Mouse (Mus musculus) forebrain, embryonic 14.5 days (tissue): ENCODE data around the gene Sema6d. TPM values are rescaled to one million over a fixed set of nuclear protein-coding genes. Genes with fewer than 3 reads are reported as not detected.

Experiments
- ATAC-seq: fragments of 200-750 bp; cut with Nextera tagmentation; 2 replicates; pipeline ENCODE4 v1.8.0; 2017; ENCODE audit warnings: mild to moderate bottlenecking, moderate library complexity
- DNase-seq: peaks from one replicate; pipeline ENCODE4 v3.0.0-alpha.2; 2015; ENCODE audit warnings: low spot score
- H3K27ac ChIP-seq: fragments of 300-500 bp; sonication (generic); 2 replicates; pipeline ENCODE4 v1.5.1; 2014; ENCODE audit warnings: low read depth, mild to moderate bottlenecking, control low read depth, low read length, moderate library complexity
- H3K27me3 ChIP-seq: fragments of 300-500 bp; sonication (generic); replicated peaks from 2 replicates; pipeline ENCODE4 v1.6.1; 2014; ENCODE audit warnings: low read length, control low read depth, mixed read lengths; ENCODE audit not compliant: control insufficient read depth, insufficient read depth
- H3K36me3 ChIP-seq: fragments of 300-500 bp; sonication (generic); 2 replicates; pipeline ENCODE4 v1.6.1; 2014; ENCODE audit warnings: low read length, control low read depth; ENCODE audit not compliant: control insufficient read depth, insufficient read depth
- H3K4me1 ChIP-seq: fragments of 300-500 bp; sonication (generic); 2 replicates; pipeline ENCODE4 v1.6.1; 2014; ENCODE audit warnings: antibody characterized with exemption, low read length, control low read depth; ENCODE audit not compliant: control insufficient read depth, insufficient read depth
- H3K4me2 ChIP-seq: fragments of 300-500 bp; sonication (generic); 2 replicates; pipeline ENCODE4 v1.6.1; 2014; ENCODE audit warnings: mild to moderate bottlenecking, control low read depth, low read length
- H3K4me3 ChIP-seq: fragments of 300-500 bp; sonication (generic); 2 replicates; pipeline ENCODE4 v1.5.1; 2014; ENCODE audit warnings: low read depth, low read length, control low read depth
- H3K9ac ChIP-seq: fragments of 300-500 bp; sonication (generic); 2 replicates; pipeline ENCODE4 v1.6.1; 2014; ENCODE audit warnings: mild to moderate bottlenecking, low read length, control low read depth, moderate library complexity
- H3K9me3 ChIP-seq: fragments of 300-500 bp; sonication (generic); replicated peaks from 2 replicates; pipeline ENCODE4 v1.6.1; 2016; ENCODE audit warnings: low read length, control low read depth, mixed read lengths; ENCODE audit not compliant: control insufficient read depth
- WGBS: fragments of 180-500 bp; shearing (Covaris S2); extraction: QIAGEN DNeasy Blood & Tissue Kit; methylation state at CpG from one replicate; pipeline ENCODE4 v1.1.7; 2014; 5-methylcytosine and 5-hydroxymethylcytosine counted together
- polyA plus RNA-seq: library from polyadenylated mRNA; unstranded; fragments of >200 nt; fragmentation: Nextera tagmentation; extraction: Ambion mirVana; gene quantifications from 2 replicates; pipeline ENCODE4 v1.2.1, GENCODE M21; 2014

The Sema6d gene
- polyA plus RNA-seq, 1 experiment from 2014 or later, result 15.7 TPM

DNA sequence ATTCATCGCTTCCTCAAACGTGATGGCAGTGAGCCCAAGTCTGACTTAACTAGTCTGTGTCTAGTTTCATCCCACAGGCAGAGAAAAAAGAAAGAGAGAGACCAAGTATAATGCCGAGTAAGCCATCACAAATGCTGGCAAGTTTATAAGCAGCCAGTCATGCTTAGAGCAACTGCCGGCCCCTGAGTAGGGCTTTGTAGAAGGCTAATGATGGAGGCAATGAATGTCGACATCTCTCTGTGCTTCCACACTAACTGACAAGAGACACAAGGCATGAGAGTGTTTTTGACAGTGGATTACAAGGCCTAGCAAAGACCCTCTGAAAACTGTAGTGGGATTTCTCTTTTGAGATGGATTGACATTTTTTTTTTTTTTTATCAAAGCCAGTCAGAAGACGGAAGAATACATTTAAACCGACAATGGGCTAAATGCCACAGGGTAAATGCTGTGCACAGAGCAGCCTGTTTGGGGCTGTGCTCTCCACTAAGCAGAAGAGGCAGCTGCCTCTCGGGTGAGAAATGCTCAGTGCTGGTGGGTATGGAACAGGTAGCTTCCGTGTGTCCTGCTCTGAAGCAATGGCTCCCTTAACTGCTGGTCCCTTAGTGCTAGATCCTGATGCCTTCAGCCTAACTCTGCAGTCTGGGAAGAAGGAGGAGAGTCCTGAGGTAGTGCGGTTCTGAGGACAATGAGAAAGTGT is 380.7 kb downstream of the Sema6d start:
- Histone ChIP-seq H3K27ac (peak overlapping the region; percentile 17; the same call in 1 of the 2 replicates), H3K36me3 (no peaks in the 10 kb centered on the region), H3K9me3 (no peaks in the 10 kb centered on the region), H3K9ac (peak overlapping the region; percentile 35; the same call in 1 of the 2 replicates), H3K4me2 (no peak overlapping the region), H3K27me3 (no peaks in the 10 kb centered on the region), H3K4me1 (peaks cover 19% of the 10 kb centered on the region; the same call in 1 of the 2 replicates), H3K4me3 (no peak overlapping the region)
- 18% methylated on average over 10 of the region's 10 CpGs for WGBS
- DNase-seq, result peak; percentile 80
- peak; percentile 89 for ATAC-seq

DNA sequence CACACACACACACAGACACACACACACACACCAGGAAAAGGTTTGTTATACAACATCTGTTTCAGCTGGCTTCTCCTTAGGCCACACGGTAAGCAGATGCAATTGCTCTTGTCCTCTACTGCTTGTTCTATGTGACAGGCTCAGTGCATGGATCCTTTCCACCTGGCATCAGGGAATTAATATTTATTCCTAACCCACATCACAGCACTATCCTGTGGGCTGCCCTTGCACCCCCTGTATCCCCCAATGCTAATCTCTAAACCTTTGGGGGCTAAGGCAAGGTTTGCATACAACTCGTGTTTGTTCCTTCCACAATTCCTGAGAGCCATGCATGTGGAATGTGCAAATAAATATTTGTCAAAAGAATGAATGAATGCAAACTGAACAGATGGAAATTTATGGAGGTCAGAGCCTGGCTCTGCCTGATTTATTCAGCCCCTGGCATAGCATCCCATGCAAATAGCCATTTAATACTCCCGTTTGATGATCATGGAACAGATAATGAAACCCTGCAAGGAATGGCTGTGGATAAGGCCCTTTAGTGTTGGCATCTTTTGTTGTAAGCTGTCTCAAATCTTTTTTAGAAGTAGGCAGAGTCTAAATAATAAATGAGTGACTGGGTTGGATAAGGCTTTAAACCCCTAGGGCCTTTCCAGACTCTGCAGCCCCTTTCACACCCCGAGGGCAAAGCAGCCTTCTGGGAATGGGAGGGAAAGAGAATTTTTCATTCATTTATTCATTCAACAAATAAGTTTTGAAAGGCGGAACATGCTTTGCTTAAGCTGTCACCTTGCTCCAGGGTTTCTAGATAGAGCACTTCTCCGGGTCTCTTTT is 383.1 kb downstream of the Sema6d start:
- peaks cover 19% of the 10 kb centered on the region; the same call in 1 of the 2 replicates for H3K4me1 ChIP-seq
- ATAC-seq (no peak), DNase-seq (peak; percentile 10)
- H3K36me3 ChIP-seq, result no peaks in the 10 kb centered on the region
- no peaks in the 10 kb centered on the region for H3K9me3 ChIP-seq
- 50% methylated on average over 6 of the region's 6 CpGs for WGBS
- no peak overlapping the region for H3K27ac ChIP-seq
- no peaks in the 10 kb centered on the region for H3K27me3 ChIP-seq
- no peak overlapping the region for H3K4me3 ChIP-seq
- no peak overlapping the region; the same call in 1 of the 2 replicates for H3K9ac ChIP-seq
- H3K4me2 ChIP-seq, result no peak overlapping the region

DNA sequence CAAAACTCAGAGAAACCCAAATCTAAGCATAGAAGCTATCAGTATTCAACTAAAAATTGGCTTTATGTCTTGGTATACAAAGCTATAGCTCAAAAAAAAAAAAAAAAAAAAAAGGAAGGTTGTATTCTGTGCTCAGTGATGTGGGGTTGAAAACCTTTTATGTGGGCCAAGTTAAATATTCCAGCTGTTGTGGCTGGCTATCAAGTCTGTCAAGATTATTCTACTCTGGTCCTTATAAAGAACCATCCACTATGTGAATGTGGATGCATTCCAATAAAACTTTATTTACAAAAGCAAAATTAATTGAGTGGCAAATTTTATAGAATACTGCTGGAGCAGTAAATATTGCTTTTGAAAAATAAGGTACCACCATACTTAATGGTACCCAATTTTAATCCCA is 388.1 kb downstream of the Sema6d start:
- H3K4me3 ChIP-seq, result no peak overlapping the region
- peaks cover 2% of the 10 kb centered on the region; the same call in 1 of the 2 replicates for H3K4me1 ChIP-seq
- H3K27ac ChIP-seq, result no peak overlapping the region
- no peaks in the 10 kb centered on the region for H3K27me3 ChIP-seq
- no peak overlapping the region for H3K4me2 ChIP-seq
- H3K36me3 ChIP-seq, result no peaks in the 10 kb centered on the region
- no peak for DNase-seq
- H3K9ac ChIP-seq, result no peak overlapping the region
- ATAC-seq, result no peak
- no peaks in the 10 kb centered on the region for H3K9me3 ChIP-seq

- Histone ChIP-seq H3K27ac (no peak overlapping the region), H3K9ac (no peak overlapping the region), H3K36me3 (no peaks in the 10 kb centered on the region), H3K4me1 (no peaks in the 10 kb centered on the region; the same call in 1 of the 2 replicates), H3K4me2 (no peak overlapping the region), H3K27me3 (no peaks in the 10 kb centered on the region), H3K4me3 (no peak overlapping the region), H3K9me3 (no peaks in the 10 kb centered on the region)
- DNase-seq, result no peak
- no peak for ATAC-seq
- WGBS, result 90% methylated on average over 4 of the region's 4 CpGs
Observed at GRCm38 (mm10) chr2:124478526-124478925, 388.8 kb downstream of the Sema6d start.

DNA sequence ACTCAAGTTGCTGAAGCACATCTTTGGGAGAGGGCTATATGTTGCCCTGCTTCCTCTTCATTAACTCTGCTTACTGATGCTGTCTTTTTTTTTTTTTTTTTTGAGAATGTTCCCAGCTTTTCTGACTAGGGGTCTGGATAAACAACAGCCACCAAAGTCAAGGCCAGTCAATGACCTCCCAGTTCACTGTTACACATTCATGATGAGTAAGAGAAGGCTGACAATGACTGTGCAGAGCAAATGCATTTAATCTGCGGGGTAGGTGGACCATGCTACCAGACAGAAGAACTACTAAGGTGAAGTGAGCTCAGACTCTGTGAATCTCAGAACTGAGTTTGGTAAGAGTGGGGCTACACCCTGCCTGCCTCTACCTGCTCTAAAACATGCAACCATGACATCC is 396.0 kb downstream of the Sema6d start:
- WGBS, result 96% methylated on average over 1 of the region's 1 CpGs
- ATAC-seq (no peak), DNase-seq (no peak)
- H3K4me3 ChIP-seq, result no peak overlapping the region
- no peaks in the 10 kb centered on the region for H3K36me3 ChIP-seq
- H3K4me1 ChIP-seq, result 0 out of 2 replicates have a peak, but pooled peaks cover 6% of the 10 kb centered on the region
- H3K27ac ChIP-seq, result no peak overlapping the region
- no peaks in the 10 kb centered on the region for H3K9me3 ChIP-seq
- H3K9ac ChIP-seq, result no peak overlapping the region
- H3K27me3 ChIP-seq, result no peaks in the 10 kb centered on the region; the same call in 1 of the 2 replicates
- no peak overlapping the region for H3K4me2 ChIP-seq

DNA sequence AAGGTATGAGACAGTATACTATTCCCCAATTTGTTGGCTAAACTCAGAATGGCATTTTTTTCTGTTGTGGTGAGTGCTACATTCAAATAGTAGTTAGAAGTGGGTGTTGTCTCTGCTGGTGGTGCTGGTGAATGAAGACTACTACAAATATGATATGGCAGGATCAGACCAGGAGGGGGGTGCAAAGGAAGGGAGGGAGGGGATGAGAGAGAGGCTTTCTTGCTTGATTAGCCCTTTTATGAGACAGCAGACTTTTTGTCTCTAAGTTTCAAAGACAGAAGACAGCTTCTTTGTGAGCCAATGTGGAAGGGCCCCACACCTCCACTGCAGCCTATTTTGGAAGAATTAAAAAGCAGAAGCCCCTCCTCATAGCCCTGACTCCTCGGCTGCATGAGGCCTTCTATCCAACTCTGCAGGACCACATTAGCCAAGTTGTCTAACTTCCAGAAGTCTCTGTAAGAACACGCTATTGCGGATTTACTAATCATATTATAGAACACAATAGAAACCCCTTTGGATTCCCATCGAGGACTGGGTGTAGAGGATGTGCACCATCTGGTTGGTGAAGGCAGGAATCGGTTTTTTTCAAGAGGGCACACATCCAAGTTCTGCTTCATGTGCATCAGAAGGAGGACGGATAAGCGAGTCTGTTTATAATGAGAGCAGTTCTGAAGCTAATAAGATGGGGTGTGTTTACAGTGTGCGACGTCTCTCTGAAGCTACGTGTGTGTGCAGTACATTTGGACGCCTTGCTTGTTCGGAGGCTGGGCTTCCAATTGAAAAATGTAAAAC is 400.4 kb downstream of the Sema6d start:
- no peaks in the 10 kb centered on the region for H3K36me3 ChIP-seq
- no peaks in the 10 kb centered on the region; the same call in 1 of the 2 replicates for H3K27me3 ChIP-seq
- H3K4me2 ChIP-seq, result no peak overlapping the region
- DNase-seq (peak; percentile 93), ATAC-seq (peak; percentile 97)
- H3K27ac ChIP-seq, result peak overlapping the region; percentile 61; the same call in 1 of the 2 replicates
- no peaks in the 10 kb centered on the region for H3K9me3 ChIP-seq
- H3K9ac ChIP-seq, result no peak overlapping the region
- 0 out of 2 replicates have a peak, but pooled peaks cover 8% of the 10 kb centered on the region for H3K4me1 ChIP-seq
- 15% methylated on average over 12 of the region's 12 CpGs for WGBS
- H3K4me3 ChIP-seq, result no peak overlapping the region

GRCm38 (mm10) chr2:124495751-124496150 is 406.0 kb downstream of the Sema6d start:
- no peaks in the 10 kb centered on the region for H3K9me3 ChIP-seq
- peak; percentile 14; the same call in 1 of the 2 replicates for ATAC-seq
- H3K36me3 ChIP-seq, result no peaks in the 10 kb centered on the region
- H3K27me3 ChIP-seq, result no peaks in the 10 kb centered on the region
- no peak overlapping the region for H3K4me3 ChIP-seq
- H3K4me2 ChIP-seq, result no peak overlapping the region
- WGBS, result 73% methylated on average over 1 of the region's 1 CpGs
- no peak overlapping the region for H3K27ac ChIP-seq
- DNase-seq, result peak; percentile 64
- no peak overlapping the region for H3K9ac ChIP-seq
- 0 out of 2 replicates have a peak, but pooled peaks cover 3% of the 10 kb centered on the region for H3K4me1 ChIP-seq

- Histone ChIP-seq H3K4me2 (no peak overlapping the region), H3K27ac (no peak overlapping the region), H3K4me1 (no peaks in the 10 kb centered on the region), H3K4me3 (no peak overlapping the region), H3K9ac (no peak overlapping the region), H3K9me3 (no peaks in the 10 kb centered on the region), H3K36me3 (no peaks in the 10 kb centered on the region), H3K27me3 (no peaks in the 10 kb centered on the region)
- 56% methylated on average over 1 of the region's 1 CpGs for WGBS
- DNase-seq (no peak), ATAC-seq (no peak)
Observed at GRCm38 (mm10) chr2:124499670-124500069, 409.9 kb downstream of the Sema6d start.
